Mouse (Mus musculus) adrenal gland, postnatal 14 days (tissue): ENCODE measurements around the gene Nnmt. TPM values are rescaled to one million over a fixed set of nuclear protein-coding genes. Genes with fewer than 3 reads are reported as not detected.

ENCODE experiments used
- DNase-seq: peaks from one replicate; pipeline ENCODE4 v3.0.0; 2021; ENCODE audit warnings: mixed read lengths
- long read RNA-seq, 2 experiments: library from polyadenylated mRNA; stranded (forward); transcript quantifications; one replicate each; pipeline ENCODE4 v2.0.0; 2021
- total RNA-seq: library from RNA; stranded (reverse); gene quantifications from 2 replicates; pipeline ENCODE4 v1.2.3, GENCODE M21; 2021

Gene Nnmt
- total RNA-seq: 14.4 and 20.7 TPM in 2 replicates
- long read RNA-seq, experiment 1, transcript Nnmt-201 (3 exons, 1,043 nt): major isoform, 22 of 27 reads
- long read RNA-seq, experiment 1, partial matches to known transcripts: 0 of 27 reads
- long read RNA-seq, experiment 1, other reads (novel, unspliced or antisense): 3 of 27 reads
- long read RNA-seq, experiment 2, transcript Nnmt-201 (3 exons, 1,043 nt): major isoform, 26 of 31 reads
- long read RNA-seq, experiment 2, partial matches to known transcripts: 0 of 31 reads
- long read RNA-seq, experiment 2, other reads (novel, unspliced or antisense): 3 of 31 reads

DNA sequence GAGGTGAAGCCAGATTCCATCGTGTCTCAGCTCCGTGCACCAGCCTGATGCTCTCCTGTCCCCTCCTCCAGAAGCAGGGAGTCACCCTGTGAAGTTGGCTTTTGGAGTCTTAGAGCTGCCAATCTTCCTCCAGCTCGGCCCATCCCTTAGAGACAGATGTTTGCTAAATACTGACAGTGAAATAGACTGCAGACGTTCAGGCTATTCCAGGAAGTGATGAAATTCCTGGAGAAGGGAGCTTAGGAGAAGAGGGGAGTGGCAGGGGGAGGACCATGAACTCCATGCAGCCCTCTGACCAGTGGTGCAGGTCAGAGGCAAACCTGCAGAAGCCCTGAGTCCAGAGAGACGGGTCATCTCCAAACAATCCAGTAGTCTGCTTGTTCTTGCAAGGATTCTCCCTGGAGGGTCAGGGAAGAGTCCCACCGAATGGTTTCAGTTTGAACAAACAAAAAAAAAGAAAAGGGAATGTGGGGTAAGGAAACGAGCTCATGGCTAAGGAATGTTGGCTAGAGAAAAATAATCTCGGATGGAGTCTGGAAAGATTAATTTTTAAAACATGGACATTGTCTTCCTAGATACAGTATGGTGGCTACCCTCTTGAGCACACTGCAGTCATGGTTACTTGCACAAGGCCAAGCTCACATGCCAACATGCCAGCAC is at the start of gene Nnmt:
Gene Nnmt, minus strand, starts transcription at position 215 of the 660 bp plus-strand sequence.
- DNase-seq: no peak

DNA sequence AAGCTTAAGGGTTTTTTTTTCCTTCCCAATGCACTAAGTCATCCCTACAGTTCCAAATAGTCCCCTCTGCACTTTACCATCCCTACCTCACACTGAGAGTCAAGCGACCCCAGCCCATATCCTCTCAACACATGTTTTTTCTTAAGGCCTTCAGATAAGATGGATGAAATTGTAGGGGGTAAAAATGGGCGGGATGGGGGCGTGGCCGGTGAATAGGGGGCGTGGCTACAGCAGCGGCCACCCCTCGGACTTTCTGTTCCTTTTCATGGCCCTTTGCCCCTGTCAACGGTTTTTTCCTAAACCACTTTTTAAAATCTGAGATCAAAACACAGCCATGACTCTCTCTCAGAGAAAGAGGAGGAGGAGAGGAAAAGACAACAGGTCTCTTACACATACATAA is 49.8 kb upstream of the Nnmt start:
- no peak for DNase-seq

DNA sequence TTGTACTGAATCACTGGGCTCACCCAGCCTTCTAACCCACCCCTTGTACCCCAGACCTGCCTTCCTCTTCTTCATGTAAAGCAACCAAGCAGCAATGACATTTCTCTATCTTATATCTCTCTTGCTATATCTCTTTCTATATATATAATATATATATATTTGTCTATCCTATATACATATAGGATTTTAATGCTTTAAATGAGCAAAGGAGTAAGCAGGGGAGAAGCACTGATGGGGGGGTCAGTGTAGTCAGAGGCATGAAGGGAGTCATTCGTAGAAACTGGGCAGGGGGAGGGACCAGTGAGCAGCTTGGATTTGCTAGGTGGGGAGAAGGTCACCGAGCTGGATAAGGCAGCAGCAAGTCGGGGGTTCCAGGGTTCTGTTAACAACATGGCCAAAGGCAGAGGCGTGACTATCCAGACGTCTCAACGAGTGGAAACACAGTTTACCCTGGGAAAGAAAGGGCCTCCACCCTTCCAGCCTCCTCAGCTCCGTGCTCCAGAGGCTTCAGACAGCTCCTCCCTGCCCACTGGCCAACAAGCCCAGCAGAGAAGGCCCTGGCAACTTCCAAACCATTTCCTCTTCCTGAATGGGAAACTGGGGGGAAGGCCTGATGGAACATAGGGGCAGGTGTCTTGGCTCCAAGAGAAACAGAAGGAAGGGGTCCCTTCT is 48.6 kb upstream of the Nnmt start:
- no peak for DNase-seq

DNA sequence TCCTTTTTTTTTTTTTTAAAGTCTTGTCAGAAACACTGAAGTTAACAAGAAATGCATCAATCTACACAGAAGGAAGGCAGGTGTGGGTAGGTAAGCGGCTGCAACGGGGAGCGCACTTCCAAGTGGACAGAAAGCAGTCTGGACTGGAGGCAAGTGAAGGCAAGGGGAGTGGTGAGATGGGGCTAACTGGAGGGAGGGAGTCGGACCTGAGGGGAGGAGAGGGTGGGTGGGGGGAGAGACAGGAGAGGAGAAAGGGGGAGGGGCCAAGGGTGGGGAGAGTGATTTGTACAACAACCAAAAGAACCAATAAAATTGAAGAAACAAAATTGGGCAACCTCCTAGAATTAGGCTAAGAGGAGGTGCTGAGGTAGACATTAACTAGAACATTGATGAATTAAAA is 47.1 kb upstream of the Nnmt start:
- DNase-seq: no peak

DNA sequence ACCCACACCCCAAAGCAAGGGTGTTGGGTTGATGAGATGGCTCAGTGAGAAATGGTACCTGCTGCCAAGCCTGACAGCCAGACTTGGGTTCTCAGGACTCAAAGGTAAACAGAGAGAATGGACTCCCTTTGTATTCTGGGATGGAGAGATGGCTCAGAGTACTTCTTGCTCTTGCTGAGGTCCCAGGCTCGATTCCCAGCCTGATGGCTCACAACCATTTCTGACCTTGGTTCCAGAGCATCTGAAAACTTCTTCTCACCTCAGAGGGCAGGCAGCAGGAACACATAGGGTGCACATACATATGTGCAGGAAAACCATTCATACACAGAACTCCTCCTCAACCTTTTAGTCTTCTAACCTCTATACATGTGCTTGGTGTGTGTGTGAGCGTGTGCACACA is 45.9 kb upstream of the Nnmt start:
- DNase-seq: no peak

DNA sequence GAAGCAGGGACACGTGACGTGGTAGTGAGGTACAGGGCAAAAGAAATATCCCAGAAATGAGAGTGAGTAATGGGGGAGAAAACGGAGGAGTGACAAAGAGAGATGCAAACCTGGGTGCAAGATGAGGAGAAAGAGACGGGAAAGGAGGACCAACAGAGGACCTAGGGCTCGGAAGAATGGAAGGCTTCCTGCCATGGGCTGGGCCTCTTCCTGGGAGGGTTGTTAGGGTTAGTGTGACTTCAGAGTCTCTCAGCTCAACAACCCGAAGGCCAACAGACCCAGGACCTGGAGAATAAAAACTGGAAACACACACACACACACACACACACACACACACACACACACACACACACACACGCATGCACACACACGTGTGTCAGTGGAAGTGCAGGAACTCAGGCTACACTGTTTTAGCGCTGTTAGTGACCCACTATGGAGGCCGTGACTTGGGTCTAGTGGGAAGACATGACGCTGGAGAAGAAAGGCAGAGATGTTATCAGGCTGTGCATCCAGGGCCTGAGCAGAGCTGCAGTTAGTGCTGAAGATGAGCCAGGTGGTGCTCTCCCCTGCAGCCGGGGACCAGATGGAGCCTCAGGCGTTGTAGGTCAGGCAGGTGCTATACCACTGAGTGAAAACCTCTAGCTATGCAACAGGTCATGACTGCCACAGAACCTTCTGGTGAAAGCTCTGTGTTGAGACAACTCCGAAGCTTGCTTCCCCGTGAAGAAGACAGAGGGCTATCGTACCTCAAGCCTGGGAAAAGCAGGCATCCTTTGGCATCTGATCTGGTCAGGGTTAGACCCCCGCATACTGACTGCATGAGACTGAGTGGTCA is 45.1 kb upstream of the Nnmt start:
- DNase-seq: no peak

DNA sequence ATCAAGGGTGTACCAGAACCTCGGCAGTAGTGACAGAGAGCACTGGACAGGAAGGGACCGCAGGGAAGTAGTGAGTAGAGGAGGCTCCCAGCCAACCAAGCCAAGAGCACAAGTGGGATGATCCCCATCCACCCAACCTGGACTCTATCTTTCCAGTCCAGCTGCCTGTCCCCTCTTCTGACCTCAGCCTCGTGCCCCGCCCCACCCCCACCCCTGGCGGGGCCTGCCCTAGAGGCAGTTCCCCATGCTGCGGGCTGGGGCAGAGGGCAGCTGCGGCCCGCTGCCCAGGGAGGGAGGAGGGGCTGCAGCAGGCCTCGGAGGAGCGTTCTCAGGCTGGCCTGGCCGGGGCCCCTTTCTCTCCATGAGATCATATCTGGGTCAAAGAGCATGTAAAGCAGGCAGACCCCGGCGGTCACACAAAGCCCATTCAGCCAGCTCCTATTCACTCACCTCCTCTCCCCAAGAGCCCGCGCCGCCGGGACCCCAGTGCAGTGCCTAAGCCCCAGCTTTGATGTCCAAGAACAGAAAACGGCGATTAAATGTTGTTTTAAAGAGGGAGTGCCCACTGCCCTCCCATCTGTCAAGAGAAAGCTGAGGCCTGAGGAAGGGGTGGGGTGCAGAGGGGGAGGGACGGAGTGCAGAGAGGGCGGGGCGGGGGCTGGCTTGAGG is 44.3 kb upstream of the Nnmt start:
- peak; percentile 74 for DNase-seq

DNA sequence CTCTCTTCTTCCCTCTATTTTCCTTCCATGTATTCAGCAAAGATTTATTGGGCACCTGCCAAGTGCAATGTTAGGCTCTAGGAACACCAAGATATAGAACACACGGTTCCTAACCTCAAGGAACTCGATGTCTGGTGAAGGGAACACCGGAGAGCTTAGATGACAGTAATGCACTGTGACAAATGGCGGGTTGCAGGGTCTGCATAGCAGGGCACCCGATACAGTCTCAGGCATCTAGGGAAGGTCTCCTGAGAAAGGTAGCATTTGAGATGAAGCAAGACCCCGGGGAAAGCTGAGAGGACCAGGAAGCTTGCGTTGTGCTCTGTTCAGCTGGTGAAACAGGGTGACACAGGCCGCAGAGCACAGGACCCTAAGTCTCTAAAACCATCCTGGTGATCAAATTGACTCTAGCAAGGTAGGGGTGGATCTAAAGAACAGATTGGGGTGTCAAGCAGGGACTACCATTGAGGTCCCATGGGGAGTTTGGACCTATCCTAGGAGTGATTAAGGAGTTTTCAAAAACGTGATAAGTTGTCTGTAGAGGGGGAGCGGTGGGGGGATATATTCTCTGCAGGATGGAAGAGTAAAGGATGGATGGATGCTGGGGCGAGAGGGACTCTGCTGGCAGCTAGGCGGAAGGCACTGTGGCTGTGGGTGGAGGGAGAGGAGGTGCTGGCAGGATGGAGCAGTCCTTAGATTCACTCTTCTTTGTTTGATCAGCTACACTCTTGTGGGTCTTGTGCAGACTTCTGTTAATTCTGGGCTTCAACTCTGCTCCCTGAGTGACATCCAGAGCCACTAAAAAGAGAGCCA is 43.5 kb upstream of the Nnmt start:
- DNase-seq: no peak

DNA sequence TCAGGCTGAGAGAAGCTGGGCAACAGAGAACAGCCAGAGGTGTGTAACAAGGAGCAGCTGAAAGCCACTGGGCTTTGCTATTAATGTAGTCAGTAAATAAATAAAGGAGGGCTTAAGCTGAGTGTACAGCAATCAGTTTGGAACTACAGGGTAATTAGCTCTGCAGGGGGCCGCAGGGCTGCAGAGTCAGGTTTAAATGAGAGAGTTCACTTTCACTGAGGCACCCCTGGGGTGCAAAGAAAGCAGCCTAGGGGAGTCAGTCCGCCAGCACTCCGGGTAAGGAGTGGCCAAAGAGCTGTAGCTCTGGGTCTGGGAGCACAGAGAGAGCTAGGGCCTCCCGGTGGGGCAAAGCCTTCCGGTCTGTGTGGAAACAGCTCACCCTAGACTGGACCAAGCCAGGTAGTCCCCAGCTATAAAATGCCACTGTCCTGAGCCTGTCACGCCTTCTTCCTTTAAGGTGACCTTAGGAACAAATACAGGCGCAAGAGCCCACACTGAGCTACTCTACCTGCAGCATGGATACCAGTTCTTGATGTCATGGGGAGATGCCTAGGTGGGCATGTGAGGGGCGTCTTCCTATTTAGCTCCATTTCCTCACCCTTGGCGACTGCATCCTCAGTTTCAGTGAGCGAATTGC is 42.8 kb upstream of the Nnmt start:
- peak; percentile 25 for DNase-seq

DNA sequence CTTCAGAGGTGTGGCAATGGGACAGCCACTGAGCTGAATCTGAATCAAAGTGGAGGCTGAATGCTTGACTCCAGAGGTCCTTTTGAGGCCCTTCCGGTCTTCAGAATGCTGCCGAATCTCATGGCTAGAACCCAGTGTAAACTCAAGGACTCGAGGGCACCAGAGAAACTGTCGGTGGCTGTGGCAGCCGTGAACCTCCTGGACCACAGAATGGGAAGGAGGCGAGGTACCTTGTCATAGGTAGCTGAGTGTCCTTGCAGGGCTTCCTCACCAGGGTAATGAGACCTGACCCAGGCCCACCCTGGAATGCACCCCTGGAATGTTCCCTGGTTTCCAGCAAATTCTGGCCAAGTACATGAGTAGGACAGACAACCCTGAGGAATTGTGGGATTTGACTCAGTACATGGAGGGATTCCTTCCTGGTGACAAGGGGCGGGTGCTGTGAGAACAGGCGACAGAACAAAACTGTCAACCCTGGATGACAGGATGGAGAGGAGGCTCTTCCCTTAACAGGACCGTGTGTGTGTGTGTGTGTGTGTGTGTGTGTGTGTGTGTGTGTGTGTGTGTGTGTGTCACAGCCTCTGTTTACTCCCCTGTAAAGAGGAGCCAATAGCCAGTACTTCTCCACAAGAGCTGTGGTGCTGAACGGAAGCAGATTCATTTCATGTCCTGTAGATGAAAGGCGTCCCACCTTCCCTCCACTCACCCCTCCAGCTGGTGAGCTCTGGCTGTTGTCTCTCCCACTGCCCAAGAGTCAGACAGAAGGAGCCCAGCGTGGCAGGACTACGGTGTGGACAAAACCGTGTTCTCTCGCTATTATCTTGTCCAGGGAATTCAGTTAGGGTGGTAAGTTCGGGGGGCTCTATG is 42.1 kb upstream of the Nnmt start:
- DNase-seq: peak; percentile 20

DNA sequence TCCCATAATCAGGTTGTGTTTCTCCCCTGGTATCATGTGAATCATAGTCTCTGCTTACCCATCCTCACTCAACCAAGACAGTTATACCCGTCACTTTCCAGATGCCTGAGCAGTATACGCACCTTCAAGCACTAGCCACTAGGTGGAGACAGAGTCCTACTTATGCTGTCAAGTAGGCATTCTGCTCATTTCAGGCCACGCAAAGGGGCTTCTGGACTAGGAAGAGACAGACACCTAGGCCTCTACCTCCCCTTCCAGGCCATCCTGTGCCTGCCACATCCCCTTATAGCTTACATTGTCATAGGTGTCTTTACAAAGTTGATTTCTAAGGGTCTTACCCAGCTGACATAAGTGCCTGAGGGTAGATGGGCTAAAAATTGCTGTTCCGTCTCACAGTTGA is 41.3 kb upstream of the Nnmt start:
- peak; percentile 80 for DNase-seq

DNA sequence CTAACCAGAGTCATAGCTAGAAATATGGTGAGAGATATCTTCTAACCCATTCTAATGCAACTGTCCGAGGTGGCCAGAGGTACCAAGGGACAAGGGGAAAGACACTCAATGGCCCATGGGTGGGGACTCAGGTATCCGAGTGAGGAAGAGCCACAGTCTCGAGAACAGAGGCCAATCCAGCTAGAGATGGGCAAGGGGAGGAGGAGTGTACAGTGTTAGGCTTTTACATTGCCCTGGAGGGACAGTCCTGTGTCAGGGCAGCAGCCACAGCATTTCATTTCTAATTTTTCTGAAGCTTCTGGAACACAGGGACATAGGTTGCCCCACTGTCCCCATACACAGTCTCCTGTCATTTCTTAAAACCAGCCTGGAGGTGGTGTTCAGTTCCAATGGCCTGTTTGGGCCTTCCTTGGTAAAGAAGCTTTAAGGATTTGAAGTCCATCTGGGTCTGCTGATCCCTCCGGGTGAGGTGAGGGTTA is 40.7 kb upstream of the Nnmt start:
- no peak for DNase-seq

DNA sequence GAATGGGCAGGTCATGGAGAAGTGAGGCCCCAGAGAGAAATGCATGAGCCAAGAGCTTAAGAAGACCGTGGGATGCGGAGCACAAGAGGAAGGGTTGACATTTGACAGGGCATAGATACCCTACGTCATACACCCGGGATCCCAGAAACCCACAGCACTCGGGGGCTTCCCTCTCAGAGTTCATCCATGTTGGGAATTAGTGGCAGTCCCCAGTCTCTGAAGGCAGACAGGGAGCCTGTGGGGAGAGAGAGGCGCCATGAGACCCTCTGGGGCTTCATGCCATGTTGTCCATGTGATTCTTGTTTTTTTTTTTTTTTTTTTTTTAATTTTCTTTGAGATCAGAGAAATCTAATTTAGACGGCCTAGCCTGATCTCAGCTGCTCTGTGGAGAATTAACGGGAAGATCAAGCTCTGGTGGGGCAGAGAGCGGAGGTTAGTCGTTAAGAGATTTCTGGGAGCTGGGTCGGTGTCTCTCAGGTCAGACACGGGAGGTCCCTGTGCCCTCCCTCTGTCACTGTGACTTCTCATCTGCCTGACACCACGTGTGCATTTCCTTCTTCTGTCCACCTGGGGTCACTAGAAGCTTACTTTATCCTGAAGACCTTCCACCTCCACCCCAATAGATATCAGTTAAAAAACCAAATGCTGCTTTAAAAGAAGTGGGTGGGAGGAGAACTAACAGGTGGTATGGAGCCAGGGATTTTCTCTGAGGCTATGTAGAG is 40.1 kb upstream of the Nnmt start:
- peak; percentile 50 for DNase-seq

DNA sequence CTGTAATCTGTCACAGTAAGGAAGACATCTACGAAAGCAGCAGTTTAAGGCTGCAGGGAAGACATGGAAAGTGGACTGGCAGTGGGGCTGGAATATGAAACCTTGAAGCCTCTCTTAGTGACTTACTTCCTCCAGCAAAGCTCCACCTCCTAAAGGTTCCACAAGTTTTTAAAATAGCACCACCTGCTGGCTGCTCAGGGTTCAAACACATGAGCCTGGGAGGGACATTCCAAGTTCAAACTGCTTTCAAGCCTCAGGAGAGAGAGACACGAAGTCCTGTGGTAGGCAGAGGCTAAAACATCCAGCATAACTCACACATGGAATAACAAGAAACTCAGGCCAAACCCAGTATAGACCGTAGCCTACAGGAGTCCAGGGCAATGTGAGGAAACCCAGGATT is 39.4 kb upstream of the Nnmt start:
- no peak for DNase-seq

DNA sequence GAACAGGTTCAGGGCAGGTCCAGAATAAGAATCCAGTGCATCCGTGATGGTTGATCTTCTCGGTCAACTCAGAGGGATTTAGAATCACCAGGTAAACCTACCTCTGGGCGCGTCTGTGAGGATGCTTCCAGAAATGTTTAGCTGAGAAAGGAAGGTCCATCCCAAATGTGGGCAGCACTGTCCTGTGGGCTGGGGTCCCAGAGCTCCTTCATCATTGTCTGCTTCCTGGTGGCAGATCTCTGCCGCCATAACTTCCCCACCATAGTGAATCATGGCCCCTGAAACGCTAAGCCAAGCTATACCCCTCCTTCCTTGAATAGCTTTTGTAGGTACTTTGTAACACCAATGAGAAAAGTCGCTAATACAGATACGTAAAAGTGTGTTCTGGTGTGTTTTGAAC is 36.7 kb upstream of the Nnmt start:
- no peak for DNase-seq

DNA sequence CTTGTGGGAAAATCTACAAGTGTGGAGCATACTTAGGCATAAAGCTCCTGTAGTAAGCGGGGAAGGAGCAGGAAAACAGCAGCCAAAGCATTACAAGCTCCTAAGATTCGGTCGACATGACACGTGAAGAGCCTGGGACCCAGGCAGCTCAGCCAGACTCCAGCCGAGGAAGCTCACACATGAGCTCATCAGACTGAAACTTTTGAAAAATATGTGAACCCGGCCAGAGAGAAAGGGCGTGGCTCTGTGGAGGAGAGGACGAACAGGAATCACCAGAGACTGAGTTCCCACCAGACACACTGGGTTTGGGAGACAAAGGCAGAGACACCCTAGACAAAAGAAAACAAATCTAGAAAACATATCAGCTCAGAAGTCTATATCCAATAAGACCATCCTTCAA is 35.9 kb upstream of the Nnmt start:
- no peak for DNase-seq

DNA sequence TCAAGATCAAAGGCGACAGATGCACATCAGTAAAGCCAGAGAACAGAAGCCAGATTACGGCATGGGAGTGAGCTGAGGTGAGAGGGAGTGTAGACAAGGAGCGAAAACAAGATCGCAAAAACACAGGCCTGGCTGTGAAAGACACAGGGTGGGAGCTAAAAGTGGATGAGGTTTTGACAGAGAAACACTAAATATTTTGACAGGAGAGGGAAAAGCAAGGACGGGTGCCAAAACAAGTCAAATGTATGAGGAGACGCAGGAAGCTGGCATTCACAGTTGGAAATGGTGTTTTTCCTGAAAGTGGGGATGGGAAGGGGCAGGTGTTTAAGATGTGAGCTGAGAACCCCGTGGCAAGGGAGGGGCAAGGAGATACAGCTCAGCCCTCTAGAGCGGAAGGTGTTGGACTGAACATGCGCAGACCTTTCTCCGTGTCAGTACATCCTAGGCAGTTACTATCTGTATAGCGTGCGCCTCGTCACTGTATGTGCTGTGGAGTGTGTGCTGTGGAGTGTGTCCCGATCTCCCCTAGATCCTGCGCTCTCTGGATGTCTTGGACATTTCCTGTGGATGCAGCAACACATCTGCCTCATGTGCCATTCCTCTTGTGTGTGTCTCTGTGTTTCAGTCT is 33.3 kb upstream of the Nnmt start:
- DNase-seq: no peak

DNA sequence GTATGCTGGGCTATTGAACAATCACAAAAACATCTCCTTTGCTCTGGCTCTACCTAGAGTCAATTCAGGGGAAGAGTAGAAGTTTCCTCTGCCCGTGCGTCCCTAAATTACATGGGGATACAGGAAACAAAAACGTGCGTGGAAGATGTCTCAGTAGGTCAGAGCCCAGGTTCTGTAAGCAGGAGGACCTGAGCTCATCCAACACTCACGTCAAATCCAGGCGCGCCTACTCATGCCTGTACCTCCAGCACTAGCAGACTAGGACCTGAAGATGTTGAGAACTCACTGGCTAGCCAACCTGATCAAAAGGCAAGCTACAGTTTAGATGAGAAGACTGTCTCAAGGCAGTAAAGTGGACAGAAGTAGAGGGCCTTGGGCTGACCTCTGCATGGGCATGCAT is 32.2 kb upstream of the Nnmt start:
- no peak for DNase-seq
